Mouse (Mus musculus): ENCODE results near the gene Zfp282.

DNA sequence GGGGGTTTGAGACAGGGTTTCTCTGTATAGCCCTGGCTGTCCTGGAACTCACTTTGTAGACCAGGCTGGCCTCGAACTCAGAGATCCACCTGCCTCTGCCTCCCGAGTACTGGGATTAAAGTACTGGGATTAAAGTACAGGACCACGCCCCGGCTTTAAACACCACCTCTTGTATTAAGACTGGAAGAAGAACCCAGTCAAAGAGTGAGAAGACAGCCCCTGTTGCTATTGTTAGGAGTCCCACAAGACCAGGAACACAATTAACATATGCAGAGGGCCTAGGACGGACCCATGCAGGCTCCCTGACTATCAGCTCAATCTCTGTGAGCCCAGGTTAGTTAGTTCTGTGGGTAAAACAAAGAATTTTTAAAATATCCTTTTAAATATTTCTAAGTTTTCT, 4.7 kb upstream of the Zfp282 start:
- TF ChIP-seq CTCF (conservative IDR thresholded peaks at IDR 0.05; ENCODE audit: low read length) (no peak), POU5F1 (IDR thresholded peaks at IDR 0.05; ENCODE audit: borderline replicate concordance, low read length) (peak; percentile 69; the same call in 1 of the 2 replicates)

Data from E14TG2a.4 (cell line).